Mouse (Mus musculus) neural tube, embryonic 11.5 days (tissue): ENCODE results near the gene Aplnr. TPM values are rescaled to one million over a fixed set of nuclear protein-coding genes. Genes with fewer than 3 reads are reported as not detected.

Source experiments
- ATAC-seq: fragments of 200-750 bp; cut with Nextera tagmentation; 2 replicates; pipeline ENCODE4 v1.8.0; 2017; ENCODE audit warnings: moderate number of reproducible peaks, mild to moderate bottlenecking, moderate TSS enrichment, moderate library complexity; ENCODE audit not compliant: insufficient read depth, low FRiP score, low TSS enrichment
- DNase-seq: peaks from one replicate; pipeline ENCODE4 v3.0.0-alpha.2; 2015; ENCODE audit warnings: low spot score
- H3K27ac ChIP-seq: fragments of 300-500 bp; sonication (generic); 2 replicates; pipeline ENCODE4 v1.5.1; 2014; ENCODE audit warnings: low read depth, mild to moderate bottlenecking, low read length
- H3K27me3 ChIP-seq: fragments of 300-500 bp; sonication (generic); 2 replicates; pipeline ENCODE4 v1.6.1; 2014; ENCODE audit warnings: mild to moderate bottlenecking, low read length, mixed read lengths; ENCODE audit not compliant: control insufficient read depth, insufficient read depth
- H3K36me3 ChIP-seq: fragments of 300-500 bp; sonication (generic); 2 replicates; pipeline ENCODE4 v1.6.1; 2014; ENCODE audit warnings: mild to moderate bottlenecking, low read length, moderate library complexity, mixed read lengths; ENCODE audit not compliant: control insufficient read depth, insufficient read depth
- H3K4me1 ChIP-seq: fragments of 300-500 bp; sonication (generic); 2 replicates; pipeline ENCODE4 v1.6.1; 2014; ENCODE audit warnings: low read length, mixed read lengths; ENCODE audit not compliant: control insufficient read depth, insufficient read depth
- H3K4me2 ChIP-seq: fragments of 300-500 bp; sonication (generic); 2 replicates; pipeline ENCODE4 v1.6.1; 2014; ENCODE audit warnings: low read depth, mild to moderate bottlenecking, moderate library complexity
- H3K4me3 ChIP-seq: fragments of 300-500 bp; sonication (generic); 2 replicates; pipeline ENCODE4 v1.5.1; 2014; ENCODE audit warnings: low read depth, low read length
- H3K9ac ChIP-seq: fragments of 300-500 bp; sonication (generic); 2 replicates; pipeline ENCODE4 v1.6.1; 2014; ENCODE audit warnings: mild to moderate bottlenecking, low read length
- H3K9me3 ChIP-seq: fragments of 300-500 bp; sonication (generic); 2 replicates; pipeline ENCODE4 v1.6.1; 2016; ENCODE audit warnings: low read length; ENCODE audit not compliant: control insufficient read depth
- WGBS: fragments of 180-500 bp; shearing (Covaris S2); extraction: QIAGEN DNeasy Blood & Tissue Kit; methylation state at CpG from one replicate; pipeline ENCODE4 v1.1.7; 2014; 5-methylcytosine and 5-hydroxymethylcytosine counted together
- polyA plus RNA-seq: library from polyadenylated mRNA; unstranded; fragments of >200 nt; fragmentation: Nextera tagmentation; extraction: Ambion mirVana; gene quantifications from 2 replicates; pipeline ENCODE4 v1.2.1, GENCODE M21; 2014

Gene Aplnr
- polyA plus RNA-seq, 1 experiment from 2014 or later: 37.1 TPM

GRCm38 (mm10) chr2:85105426-85106013 lies 30.5 kb upstream of the Aplnr start:
- WGBS: 78% methylated on average over 11 of the region's 11 CpGs
- no peaks in the 10 kb centered on the region for H3K9me3 ChIP-seq

GRCm38 (mm10) chr2:85106068-85106790 lies 29.8 kb upstream of the Aplnr start:
- H3K36me3 ChIP-seq: no peaks in the 10 kb centered on the region
- no peaks in the 10 kb centered on the region for H3K27me3 ChIP-seq
- no peak overlapping the region for H3K9ac ChIP-seq
- H3K27ac ChIP-seq: no peak overlapping the region
- no peaks in the 10 kb centered on the region for H3K9me3 ChIP-seq
- no peak overlapping the region for H3K4me2 ChIP-seq
- H3K4me3 ChIP-seq: no peak overlapping the region
- H3K4me1 ChIP-seq: no peaks in the 10 kb centered on the region
- DNase-seq (no peak), ATAC-seq (no peak)
- WGBS: 78% methylated on average over 7 of the region's 7 CpGs

More at GRCm38 (mm10) chr2:85105426-85106013, 30.5 kb upstream of the Aplnr start:
- H3K27me3 ChIP-seq: no peaks in the 10 kb centered on the region
- DNase-seq (no peak), ATAC-seq (no peak)
- no peak overlapping the region for H3K9ac ChIP-seq
- H3K4me2 ChIP-seq: no peak overlapping the region
- H3K36me3 ChIP-seq: no peaks in the 10 kb centered on the region
- H3K4me1 ChIP-seq: no peaks in the 10 kb centered on the region
- H3K27ac ChIP-seq: no peak overlapping the region
- H3K4me3 ChIP-seq: no peak overlapping the region

GRCm38 (mm10) chr2:85106941-85107340 lies 29.1 kb upstream of the Aplnr start:
- no peaks in the 10 kb centered on the region for H3K4me1 ChIP-seq
- H3K27me3 ChIP-seq: no peaks in the 10 kb centered on the region
- 82% methylated on average over 4 of the region's 4 CpGs for WGBS
- no peak overlapping the region for H3K4me2 ChIP-seq
- no peaks in the 10 kb centered on the region for H3K9me3 ChIP-seq
- ATAC-seq (no peak), DNase-seq (no peak)
- H3K36me3 ChIP-seq: no peaks in the 10 kb centered on the region
- H3K9ac ChIP-seq: no peak overlapping the region
- H3K4me3 ChIP-seq: no peak overlapping the region
- no peak overlapping the region for H3K27ac ChIP-seq

- H3K9me3 ChIP-seq: no peaks in the 10 kb centered on the region
- H3K4me1 ChIP-seq: no peaks in the 10 kb centered on the region
- no peaks in the 10 kb centered on the region for H3K36me3 ChIP-seq
- H3K4me3 ChIP-seq: no peak overlapping the region
- no peak overlapping the region for H3K9ac ChIP-seq
- ATAC-seq: no peak
- no peak for DNase-seq
- 88% methylated on average over 9 of the region's 9 CpGs for WGBS
- no peak overlapping the region for H3K27ac ChIP-seq
- H3K27me3 ChIP-seq: no peaks in the 10 kb centered on the region
- H3K4me2 ChIP-seq: no peak overlapping the region
These were observed 25.6 kb upstream of the Aplnr start for GRCm38 (mm10) chr2:85110288-85110875.

GRCm38 (mm10) chr2:85123187-85123868 lies 12.7 kb upstream of the Aplnr start:
- H3K4me3 ChIP-seq: no peak overlapping the region
- DNase-seq: no peak
- no peaks in the 10 kb centered on the region for H3K36me3 ChIP-seq
- H3K9me3 ChIP-seq: no peaks in the 10 kb centered on the region
- WGBS: 31% methylated on average over 5 of the region's 5 CpGs
- H3K9ac ChIP-seq: no peak overlapping the region
- H3K27ac ChIP-seq: no peak overlapping the region
- H3K4me1 ChIP-seq: no peaks in the 10 kb centered on the region
- H3K27me3 ChIP-seq: no peaks in the 10 kb centered on the region
- peak; percentile 51; the same call in 1 of the 2 replicates for ATAC-seq
- H3K4me2 ChIP-seq: no peak overlapping the region

- Histone ChIP-seq H3K4me1 (no peaks in the 10 kb centered on the region), H3K9me3 (no peaks in the 10 kb centered on the region), H3K4me3 (no peak overlapping the region), H3K27ac (no peak overlapping the region), H3K36me3 (no peaks in the 10 kb centered on the region), H3K27me3 (no peaks in the 10 kb centered on the region), H3K9ac (no peak overlapping the region), H3K4me2 (no peak overlapping the region)
- ATAC-seq: peak; percentile 84
- 44% methylated on average over 1 of the region's 1 CpGs for WGBS
- peak; percentile 70 for DNase-seq
These were observed 12.0 kb upstream of the Aplnr start for GRCm38 (mm10) chr2:85123869-85124535.

GRCm38 (mm10) chr2:85129496-85129971 lies 6.5 kb upstream of the Aplnr start:
- H3K27me3 ChIP-seq: no peaks in the 10 kb centered on the region
- no peak overlapping the region for H3K4me3 ChIP-seq
- H3K9ac ChIP-seq: no peak overlapping the region
- H3K4me2 ChIP-seq: no peak overlapping the region
- no peaks in the 10 kb centered on the region for H3K9me3 ChIP-seq
- WGBS: 40% methylated on average over 6 of the region's 6 CpGs
- DNase-seq: no peak
- no peaks in the 10 kb centered on the region for H3K36me3 ChIP-seq
- no peak overlapping the region for H3K27ac ChIP-seq
- 0 out of 2 replicates have a peak, but pooled peaks cover 3% of the 10 kb centered on the region for H3K4me1 ChIP-seq
- no peak for ATAC-seq

- Histone ChIP-seq H3K9me3 (no peaks in the 10 kb centered on the region), H3K4me1 (0 out of 2 replicates have a peak, but pooled peaks cover 3% of the 10 kb centered on the region), H3K9ac (no peak overlapping the region), H3K27ac (no peak overlapping the region), H3K4me3 (no peak overlapping the region), H3K27me3 (no peaks in the 10 kb centered on the region), H3K36me3 (no peaks in the 10 kb centered on the region), H3K4me2 (no peak overlapping the region)
- WGBS: 20% methylated on average over 2 of the region's 2 CpGs
- ATAC-seq (no peak), DNase-seq (no peak)
These were observed 4.8 kb upstream of the Aplnr start for GRCm38 (mm10) chr2:85131226-85131625.
